Mouse (Mus musculus): ENCODE data around the gene Ace2. TPM values are rescaled to one million over a fixed set of nuclear protein-coding genes. Genes with fewer than 3 reads are reported as not detected.

The Ace2 gene
- total RNA-seq, 1 experiment, result not detected

DNA sequence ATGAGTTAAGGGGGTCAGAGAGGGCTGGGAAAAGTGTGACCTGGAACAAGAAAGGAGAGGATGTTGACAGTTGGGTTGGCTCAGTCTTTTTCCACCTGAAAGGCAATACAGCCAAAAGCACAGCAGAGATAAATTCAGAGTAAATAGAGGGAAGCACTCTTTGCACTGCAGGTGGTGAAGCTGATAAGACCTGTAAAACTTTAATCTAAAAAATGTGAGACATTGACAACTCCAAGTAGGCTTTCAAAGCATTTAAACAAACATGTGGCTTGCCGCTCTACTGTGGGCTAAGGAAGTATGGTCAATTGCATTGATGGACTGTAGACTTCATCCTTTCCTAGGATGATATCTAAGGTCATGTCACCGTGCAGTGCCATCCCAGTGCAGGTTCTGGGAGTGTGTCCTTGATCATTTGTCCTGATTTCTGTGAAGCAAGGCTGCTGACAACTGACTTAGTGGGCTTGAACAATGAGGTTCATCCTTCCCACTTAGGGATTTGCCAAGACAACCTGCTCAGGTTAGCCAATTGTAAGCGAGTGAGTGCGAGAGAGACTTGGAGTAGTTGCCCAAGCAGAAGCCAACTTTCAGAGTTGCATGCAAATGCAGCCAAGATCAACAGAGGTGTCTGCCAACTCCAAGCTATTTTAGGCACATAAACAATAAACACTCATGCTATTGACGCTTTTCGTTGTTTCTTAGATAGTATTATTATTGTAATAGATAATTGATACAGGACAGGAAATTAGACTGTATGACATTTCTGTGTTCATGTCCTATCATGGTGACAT is 6.5 kb downstream of the Ace2 start:
- Histone ChIP-seq H3K36me3 (ENCODE audit: control insufficient read depth, insufficient read depth, low read length, poor library complexity, severe bottlenecking) (no peaks in the 10 kb centered on the region), H3K9me3 (ENCODE audit: control insufficient read depth, insufficient read depth, low read depth, low read length) (no peaks in the 10 kb centered on the region), H3K4me1 (ENCODE audit: control insufficient read depth in 2 of 2, insufficient read depth in 2 of 2, low read length in 2 of 2, poor library complexity in 1 of 2) (no peaks in the 10 kb centered on the region), H3K4me3 (ENCODE audit: insufficient read depth in 1 of 2, low read depth in 1 of 2, low read length in 2 of 2, poor library complexity in 1 of 2, severe bottlenecking in 1 of 2) (no peak overlapping the region), H3K27ac (ENCODE audit: insufficient read depth, low read depth, low read length, poor library complexity, severe bottlenecking) (no peak overlapping the region), H3K9ac (ENCODE audit: insufficient read depth, low read depth, low read length, poor library complexity, severe bottlenecking) (no peak overlapping the region)
- no peak for DNase-seq (ENCODE audit: low read depth, low spot score)
- TF ChIP-seq MAFK (IDR thresholded peaks at IDR 0.05; ENCODE audit: insufficient read depth, low read depth, low read length) (no peak), CHD2 (IDR thresholded peaks at IDR 0.05; ENCODE audit: low read depth, low read length) (no peak), HCFC1 (IDR thresholded peaks at IDR 0.05; ENCODE audit: borderline replicate concordance, insufficient read depth, low read length) (no peak), ZNF384 (IDR thresholded peaks at IDR 0.05; ENCODE audit: low read depth, low read length) (no peak), ZC3H11A (IDR thresholded peaks at IDR 0.05; ENCODE audit: borderline replicate concordance, low read depth, low read length) (no peak)
- in situ Hi-C loops (cut with MboI; ENCODE audit: low sequenced_read_pairs in 2 of 2, unreplicated experiment in 2 of 2), result no loop called here

DNA sequence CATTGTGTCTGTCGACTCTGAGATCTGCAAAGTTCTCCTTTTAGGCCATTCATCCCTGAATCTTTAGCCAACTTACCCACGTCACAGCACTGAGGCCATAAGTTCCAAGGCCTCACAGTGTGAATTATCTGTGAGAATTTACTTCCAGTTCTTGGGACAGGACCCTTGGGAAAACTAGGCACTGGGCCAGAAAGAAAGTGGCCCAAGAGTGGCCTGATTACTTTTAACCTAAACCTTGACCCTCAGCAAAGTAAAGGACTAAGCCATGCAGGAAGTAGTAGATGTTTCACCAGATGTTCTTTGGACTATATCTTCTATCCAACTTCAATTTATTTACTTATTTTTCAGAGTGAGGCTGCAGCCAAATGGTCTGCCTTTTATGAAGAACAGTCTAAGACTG is 13.6 kb downstream of the Ace2 start:
- H3K4me3 ChIP-seq (ENCODE audit: insufficient read depth in 1 of 2, low read depth in 1 of 2, low read length in 2 of 2, poor library complexity in 1 of 2, severe bottlenecking in 1 of 2), result no peak overlapping the region
- no peak overlapping the region for H3K9ac ChIP-seq (ENCODE audit: insufficient read depth, low read depth, low read length, poor library complexity, severe bottlenecking)
- H3K36me3 ChIP-seq (ENCODE audit: control insufficient read depth, insufficient read depth, low read length, poor library complexity, severe bottlenecking), result no peaks in the 10 kb centered on the region
- no peaks in the 10 kb centered on the region for H3K9me3 ChIP-seq (ENCODE audit: control insufficient read depth, insufficient read depth, low read depth, low read length)
- in situ Hi-C loops (cut with MboI; ENCODE audit: low sequenced_read_pairs in 2 of 2, unreplicated experiment in 2 of 2), result no loop called here
- TF ChIP-seq CHD2 (IDR thresholded peaks at IDR 0.05; ENCODE audit: low read depth, low read length) (no peak), HCFC1 (IDR thresholded peaks at IDR 0.05; ENCODE audit: borderline replicate concordance, insufficient read depth, low read length) (no peak), ZC3H11A (IDR thresholded peaks at IDR 0.05; ENCODE audit: borderline replicate concordance, low read depth, low read length) (no peak), MAFK (IDR thresholded peaks at IDR 0.05; ENCODE audit: insufficient read depth, low read depth, low read length) (no peak)
- no peaks in the 10 kb centered on the region for H3K4me1 ChIP-seq (ENCODE audit: control insufficient read depth in 2 of 2, insufficient read depth in 2 of 2, low read length in 2 of 2, poor library complexity in 1 of 2)
- DNase-seq (ENCODE audit: low read depth, low spot score), result no peak
- H3K27ac ChIP-seq (ENCODE audit: insufficient read depth, low read depth, low read length, poor library complexity, severe bottlenecking), result no peak overlapping the region

DNA sequence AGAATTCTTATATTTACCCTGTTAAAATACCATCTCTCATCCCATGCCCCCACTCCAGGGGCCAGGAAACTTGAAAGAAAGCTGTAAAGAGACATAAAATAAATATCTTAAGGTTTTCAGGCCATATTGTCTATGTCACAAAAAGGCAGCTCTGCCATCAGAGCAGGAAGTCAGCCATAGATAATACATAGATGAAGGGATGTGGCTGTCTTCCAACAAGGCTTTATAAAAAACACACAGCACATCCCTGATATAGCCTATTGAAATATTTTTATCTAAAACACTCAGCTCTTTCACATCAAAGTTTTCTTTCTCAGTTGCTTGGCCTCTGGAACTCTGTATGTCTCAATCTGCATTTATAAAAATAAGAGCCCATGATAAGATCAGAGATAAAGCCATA is 14.5 kb downstream of the Ace2 start:
- Histone ChIP-seq H3K9me3 (ENCODE audit: control insufficient read depth, insufficient read depth, low read depth, low read length) (no peaks in the 10 kb centered on the region), H3K27ac (ENCODE audit: insufficient read depth, low read depth, low read length, poor library complexity, severe bottlenecking) (no peak overlapping the region), H3K4me1 (ENCODE audit: control insufficient read depth in 2 of 2, insufficient read depth in 2 of 2, low read length in 2 of 2, poor library complexity in 1 of 2) (no peaks in the 10 kb centered on the region), H3K4me3 (ENCODE audit: insufficient read depth in 1 of 2, low read depth in 1 of 2, low read length in 2 of 2, poor library complexity in 1 of 2, severe bottlenecking in 1 of 2) (no peak overlapping the region), H3K9ac (ENCODE audit: insufficient read depth, low read depth, low read length, poor library complexity, severe bottlenecking) (no peak overlapping the region), H3K36me3 (ENCODE audit: control insufficient read depth, insufficient read depth, low read length, poor library complexity, severe bottlenecking) (no peaks in the 10 kb centered on the region)
- in situ Hi-C loops (cut with MboI; ENCODE audit: low sequenced_read_pairs in 2 of 2, unreplicated experiment in 2 of 2), result no loop called here
- no peak for TF ChIP-seq ZNF384 (IDR thresholded peaks at IDR 0.05; ENCODE audit: low read depth, low read length)
- no peak for TF ChIP-seq HCFC1 (IDR thresholded peaks at IDR 0.05; ENCODE audit: borderline replicate concordance, insufficient read depth, low read length)
- no peak for TF ChIP-seq CHD2 (IDR thresholded peaks at IDR 0.05; ENCODE audit: low read depth, low read length)
- TF ChIP-seq MAFK (IDR thresholded peaks at IDR 0.05; ENCODE audit: insufficient read depth, low read depth, low read length), result no peak
- DNase-seq (ENCODE audit: low read depth, low spot score), result no peak

DNA sequence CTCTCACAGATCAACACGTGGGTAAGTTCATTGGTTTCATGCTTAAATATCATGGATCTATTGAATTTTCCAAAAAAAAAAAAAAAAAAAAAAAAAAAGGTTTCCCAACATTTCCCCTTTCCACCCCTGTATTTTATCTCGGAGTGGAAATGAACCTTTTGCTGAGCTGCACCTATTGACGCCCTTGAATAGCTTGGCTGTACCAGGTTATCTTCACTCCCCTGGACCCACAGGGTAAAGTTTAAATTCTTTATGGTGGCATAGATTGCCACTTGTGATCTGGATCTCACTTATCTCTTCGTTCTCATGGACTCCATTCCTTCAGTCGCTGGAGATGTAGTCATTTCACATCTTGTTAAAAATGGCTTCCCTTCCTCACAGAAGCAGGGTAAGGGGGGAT is 15.5 kb downstream of the Ace2 start:
- no peak for DNase-seq (ENCODE audit: low read depth, low spot score)
- Histone ChIP-seq H3K27ac (ENCODE audit: insufficient read depth, low read depth, low read length, poor library complexity, severe bottlenecking) (no peak overlapping the region), H3K9ac (ENCODE audit: insufficient read depth, low read depth, low read length, poor library complexity, severe bottlenecking) (no peak overlapping the region), H3K4me3 (ENCODE audit: insufficient read depth in 1 of 2, low read depth in 1 of 2, low read length in 2 of 2, poor library complexity in 1 of 2, severe bottlenecking in 1 of 2) (no peak overlapping the region), H3K36me3 (ENCODE audit: control insufficient read depth, insufficient read depth, low read length, poor library complexity, severe bottlenecking) (no peaks in the 10 kb centered on the region), H3K9me3 (ENCODE audit: control insufficient read depth, insufficient read depth, low read depth, low read length) (no peaks in the 10 kb centered on the region), H3K4me1 (ENCODE audit: control insufficient read depth in 2 of 2, insufficient read depth in 2 of 2, low read length in 2 of 2, poor library complexity in 1 of 2) (no peaks in the 10 kb centered on the region)
- in situ Hi-C loops (cut with MboI; ENCODE audit: low sequenced_read_pairs in 2 of 2, unreplicated experiment in 2 of 2), result no loop called here
- no peak for TF ChIP-seq CHD2 (IDR thresholded peaks at IDR 0.05; ENCODE audit: low read depth, low read length)

DNA sequence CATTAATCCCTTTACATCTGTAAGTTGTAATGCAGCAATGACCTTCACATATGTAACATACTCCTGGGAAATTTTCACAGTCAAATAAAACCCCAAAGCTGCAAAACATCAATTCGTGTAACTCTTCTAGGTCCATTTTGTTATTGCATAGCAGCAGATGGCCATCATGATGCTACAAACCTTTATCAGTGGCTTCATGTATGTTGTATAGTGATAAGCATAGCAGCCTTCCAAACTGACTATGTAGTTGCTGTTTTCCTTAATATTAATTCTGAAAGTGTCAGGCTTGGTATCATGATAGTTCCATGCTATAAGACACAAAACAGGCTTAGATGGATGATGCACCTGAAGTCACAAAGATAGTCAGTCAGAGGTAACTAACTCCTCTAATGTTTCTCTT is 25.5 kb downstream of the Ace2 start:
- no peak for DNase-seq (ENCODE audit: low read depth, low spot score)
- Histone ChIP-seq H3K9ac (ENCODE audit: insufficient read depth, low read depth, low read length, poor library complexity, severe bottlenecking) (no peak overlapping the region), H3K4me3 (ENCODE audit: insufficient read depth in 1 of 2, low read depth in 1 of 2, low read length in 2 of 2, poor library complexity in 1 of 2, severe bottlenecking in 1 of 2) (no peak overlapping the region), H3K27ac (ENCODE audit: insufficient read depth, low read depth, low read length, poor library complexity, severe bottlenecking) (no peak overlapping the region), H3K9me3 (ENCODE audit: control insufficient read depth, insufficient read depth, low read depth, low read length) (no peaks in the 10 kb centered on the region), H3K4me1 (ENCODE audit: control insufficient read depth in 2 of 2, insufficient read depth in 2 of 2, low read length in 2 of 2, poor library complexity in 1 of 2) (no peaks in the 10 kb centered on the region), H3K36me3 (ENCODE audit: control insufficient read depth, insufficient read depth, low read length, poor library complexity, severe bottlenecking) (no peaks in the 10 kb centered on the region)
- in situ Hi-C loops (cut with MboI; ENCODE audit: low sequenced_read_pairs in 2 of 2, unreplicated experiment in 2 of 2), result no loop called here
- TF ChIP-seq HCFC1 (IDR thresholded peaks at IDR 0.05; ENCODE audit: borderline replicate concordance, insufficient read depth, low read length) (no peak), MAFK (IDR thresholded peaks at IDR 0.05; ENCODE audit: insufficient read depth, low read depth, low read length) (no peak), ZNF384 (IDR thresholded peaks at IDR 0.05; ENCODE audit: low read depth, low read length) (no peak), CHD2 (IDR thresholded peaks at IDR 0.05; ENCODE audit: low read depth, low read length) (no peak), ZC3H11A (IDR thresholded peaks at IDR 0.05; ENCODE audit: borderline replicate concordance, low read depth, low read length) (no peak)
